Mouse (Mus musculus) neural tube, embryonic 15.5 days (tissue): ENCODE results near the gene Wdtc1. TPM values are rescaled to one million over a fixed set of nuclear protein-coding genes. Genes with fewer than 3 reads are reported as not detected.

Source experiments
- ATAC-seq: fragments of 200-750 bp; cut with Nextera tagmentation; 2 replicates; pipeline ENCODE4 v1.8.0; 2017; ENCODE audit warnings: mild to moderate bottlenecking, moderate TSS enrichment, moderate library complexity; ENCODE audit not compliant: low FRiP score
- H3K27ac ChIP-seq: fragments of 300-500 bp; sonication (generic); replicated peaks from 2 replicates; pipeline ENCODE4 v1.5.1; 2015; ENCODE audit warnings: mild to moderate bottlenecking, inconsistent platforms
- H3K27me3 ChIP-seq: fragments of 300-500 bp; sonication (generic); replicated peaks from 2 replicates; pipeline ENCODE4 v1.6.1; 2015; ENCODE audit warnings: inconsistent platforms
- H3K36me3 ChIP-seq: fragments of 300-500 bp; sonication (generic); 2 replicates; pipeline ENCODE4 v1.6.1; 2015; ENCODE audit warnings: inconsistent platforms
- H3K4me1 ChIP-seq: fragments of 300-500 bp; sonication (generic); 2 replicates; pipeline ENCODE4 v1.6.1; 2015; ENCODE audit warnings: inconsistent platforms
- H3K4me2 ChIP-seq: fragments of 300-500 bp; sonication (generic); 2 replicates; pipeline ENCODE4 v1.6.1; 2015; ENCODE audit warnings: inconsistent platforms, mild to moderate bottlenecking, moderate library complexity
- H3K4me3 ChIP-seq: fragments of 300-500 bp; sonication (generic); replicated peaks from 2 replicates; pipeline ENCODE4 v1.5.1; 2015; ENCODE audit warnings: mild to moderate bottlenecking, inconsistent platforms
- H3K9ac ChIP-seq: fragments of 300-500 bp; sonication (generic); replicated peaks from 2 replicates; pipeline ENCODE4 v1.6.1; 2015; ENCODE audit warnings: mild to moderate bottlenecking, inconsistent platforms
- H3K9me3 ChIP-seq: fragments of 300-500 bp; sonication (generic); replicated peaks from 2 replicates; pipeline ENCODE4 v1.6.1; 2016; ENCODE audit warnings: inconsistent platforms
- WGBS: fragments of 180-500 bp; shearing (Covaris S2); methylation state at CpG from one replicate; pipeline ENCODE4 v1.1.7; 2015; ENCODE audit warnings: mixed read lengths; 5-methylcytosine and 5-hydroxymethylcytosine counted together
- polyA plus RNA-seq: library from polyadenylated mRNA; unstranded; fragments of >200 nt; fragmentation: Nextera tagmentation; extraction: Ambion mirVana; gene quantifications from 2 replicates; pipeline ENCODE4 v1.2.1, GENCODE M21; 2015

Wdtc1 gene
- polyA plus RNA-seq, 1 experiment from 2014 or later = 19.3 TPM

DNA sequence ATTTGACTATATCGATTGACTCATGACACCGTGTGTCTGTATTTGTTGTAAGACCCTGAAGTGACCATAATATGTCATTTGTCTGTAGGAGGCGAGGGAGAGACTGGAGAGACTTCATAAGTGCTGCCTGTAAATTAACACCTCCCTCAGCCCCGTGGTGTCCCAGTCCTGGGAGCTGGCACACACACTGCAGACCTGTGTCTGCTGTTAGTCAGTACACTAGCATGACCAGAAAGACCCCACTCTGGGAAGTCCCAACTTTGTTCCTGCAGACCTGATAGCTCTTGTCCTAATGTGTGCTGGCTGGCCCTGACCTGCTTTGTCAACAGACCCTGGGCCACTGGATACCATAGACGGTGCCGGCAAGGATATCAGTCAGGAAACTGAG is 19.0 kb upstream of the Wdtc1 start:
- peaks cover 52% of the 10 kb centered on the region for H3K4me1 ChIP-seq
- H3K4me2 ChIP-seq = peak overlapping the region; percentile 66
- no peaks in the 10 kb centered on the region for H3K36me3 ChIP-seq
- no peak overlapping the region for H3K27ac ChIP-seq
- H3K4me3 ChIP-seq = peak overlapping the region; percentile 82; the same call in 1 of the 2 replicates
- no peaks in the 10 kb centered on the region for H3K27me3 ChIP-seq
- WGBS = 68% methylated on average over 6 of the region's 6 CpGs
- no peaks in the 10 kb centered on the region for H3K9me3 ChIP-seq
- no peak for ATAC-seq
- H3K9ac ChIP-seq = peak overlapping the region; percentile 40; the same call in 1 of the 2 replicates

- Histone ChIP-seq H3K9ac (peak overlapping the region; percentile 40; the same call in 1 of the 2 replicates), H3K27ac (no peak overlapping the region), H3K4me2 (peak overlapping the region; percentile 66), H3K9me3 (no peaks in the 10 kb centered on the region), H3K27me3 (no peaks in the 10 kb centered on the region), H3K4me1 (peaks cover 52% of the 10 kb centered on the region), H3K36me3 (no peaks in the 10 kb centered on the region), H3K4me3 (peak overlapping the region; percentile 82)
- WGBS = 83% methylated on average over 7 of the region's 7 CpGs
- ATAC-seq = no peak
These were observed 18.5 kb upstream of the Wdtc1 start for GRCm38 (mm10) chr4:133371621-133372277.

DNA sequence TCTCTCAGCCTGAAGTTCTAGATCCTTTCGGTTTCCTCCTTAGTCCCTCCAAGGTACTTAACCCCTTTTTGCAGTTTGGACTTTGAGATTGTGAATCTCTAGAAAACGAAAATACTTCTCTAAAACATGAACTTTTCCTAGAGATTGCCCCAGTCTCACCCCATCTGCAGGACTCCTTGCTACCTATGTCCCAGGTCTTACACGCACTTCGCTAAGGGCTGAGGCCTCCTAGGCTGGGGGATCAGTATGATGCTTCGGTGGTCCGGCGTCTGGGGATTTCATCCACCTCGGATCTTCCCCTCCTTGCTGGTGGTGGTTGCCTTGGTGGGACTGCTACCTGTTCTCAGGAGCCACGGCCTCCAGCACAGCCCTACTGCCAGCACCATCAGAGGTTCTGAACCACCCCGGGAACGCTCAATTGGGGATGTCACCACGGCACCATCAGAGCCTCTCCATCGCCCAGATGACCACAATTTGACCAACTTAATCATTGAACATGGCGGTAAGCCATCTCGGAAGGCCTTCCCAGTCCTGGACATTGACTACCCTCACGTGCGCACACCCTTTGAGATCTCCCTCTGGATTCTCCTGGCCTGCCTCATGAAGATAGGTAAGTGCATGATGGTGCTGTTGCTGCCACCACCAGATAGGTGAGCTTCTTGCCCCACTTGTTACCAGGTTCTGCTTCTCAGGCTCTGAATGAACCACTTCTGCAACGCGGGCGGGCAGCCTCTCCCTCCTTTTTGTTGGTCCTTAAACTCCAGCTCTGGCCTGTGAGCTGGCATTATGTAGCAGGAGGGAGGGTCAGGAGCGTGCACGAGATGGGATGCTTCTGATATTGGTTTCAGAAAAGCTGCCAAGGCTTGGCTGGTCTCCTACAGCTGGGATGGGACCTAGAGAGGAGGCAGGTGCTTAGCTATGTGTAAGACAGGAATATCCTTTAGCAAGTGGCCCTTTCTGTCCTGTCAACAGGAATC is 17.3 kb upstream of the Wdtc1 start:
- Histone ChIP-seq H3K4me1 (peaks cover 45% of the 10 kb centered on the region), H3K4me2 (peak overlapping the region; percentile 66), H3K27me3 (no peaks in the 10 kb centered on the region), H3K4me3 (peak overlapping the region; percentile 82), H3K27ac (peak overlapping the region; percentile 90), H3K9ac (peak overlapping the region; percentile 92), H3K9me3 (no peaks in the 10 kb centered on the region), H3K36me3 (no peaks in the 10 kb centered on the region)
- WGBS = 68% methylated on average over 22 of the region's 22 CpGs
- no peak for ATAC-seq

- Histone ChIP-seq H3K4me3 (peak within 1 kb of the TSS; percentile 82), H3K9ac (peak within 1 kb of the TSS; percentile 92), H3K36me3 (no peaks in the 10 kb centered on the region), H3K4me1 (peaks cover 42% of the 10 kb centered on the region), H3K4me2 (peak within 1 kb of the TSS; percentile 66), H3K27me3 (no peaks in the 10 kb centered on the region), H3K9me3 (no peaks in the 10 kb centered on the region), H3K27ac (peak within 1 kb of the TSS; percentile 90)
- WGBS = under 1% methylated on average over 40 of the region's 40 CpGs
- peak; percentile 97 for ATAC-seq
These were observed 16.4 kb upstream of the Wdtc1 start, which contains the start of gene Slc9a1 for GRCm38 (mm10) chr4:133369553-133370297. Gene Slc9a1 (plus strand): TSS chr4:133369706.

DNA sequence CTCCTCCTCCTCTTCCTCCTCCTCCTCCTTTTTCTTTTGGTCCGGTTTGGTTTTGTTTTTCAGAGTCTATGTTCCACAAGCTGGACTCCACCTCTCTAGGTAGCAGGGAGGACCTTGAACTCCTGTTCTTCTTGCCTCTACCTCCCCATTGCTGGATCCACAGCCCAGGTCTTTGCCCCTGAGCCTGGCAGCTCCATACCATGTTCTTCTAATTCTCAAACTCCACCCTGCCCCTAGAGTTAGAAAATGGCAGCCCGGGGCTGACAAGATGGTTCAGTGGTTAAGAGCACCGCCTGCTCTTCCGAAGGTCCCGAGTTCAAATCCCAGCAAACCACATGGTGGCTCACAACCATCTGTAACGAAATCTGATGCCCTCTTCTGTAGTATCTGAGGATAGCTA is 1.4 kb upstream of the Wdtc1 start:
- H3K27me3 ChIP-seq = no peaks in the 10 kb centered on the region
- H3K4me2 ChIP-seq = no peak overlapping the region
- ATAC-seq = no peak
- H3K9me3 ChIP-seq = no peaks in the 10 kb centered on the region
- no peaks in the 10 kb centered on the region for H3K36me3 ChIP-seq
- H3K4me1 ChIP-seq = no peaks in the 10 kb centered on the region
- 92% methylated on average over 6 of the region's 6 CpGs for WGBS
- no peak overlapping the region for H3K4me3 ChIP-seq
- H3K9ac ChIP-seq = no peak overlapping the region
- H3K27ac ChIP-seq = no peak overlapping the region

- no peak overlapping the region for H3K27ac ChIP-seq
- H3K9ac ChIP-seq = no peak overlapping the region
- ATAC-seq = no peak
- no peaks in the 10 kb centered on the region for H3K4me1 ChIP-seq
- no peak overlapping the region for H3K4me2 ChIP-seq
- WGBS = 75% methylated on average over 10 of the region's 10 CpGs
- no peaks in the 10 kb centered on the region for H3K36me3 ChIP-seq
- no peaks in the 10 kb centered on the region for H3K9me3 ChIP-seq
- H3K27me3 ChIP-seq = no peaks in the 10 kb centered on the region
- H3K4me3 ChIP-seq = no peak overlapping the region
These were observed 484 bp downstream of the Wdtc1 start for GRCm38 (mm10) chr4:133352797-133353196.

GRCm38 (mm10) chr4:133348051-133348775 is 5.1 kb downstream of the Wdtc1 start:
- no peak for ATAC-seq
- H3K36me3 ChIP-seq = no peaks in the 10 kb centered on the region
- 83% methylated on average over 5 of the region's 5 CpGs for WGBS
- no peak overlapping the region for H3K9ac ChIP-seq
- no peaks in the 10 kb centered on the region for H3K27me3 ChIP-seq
- no peaks in the 10 kb centered on the region for H3K9me3 ChIP-seq
- no peak overlapping the region for H3K4me2 ChIP-seq
- H3K4me3 ChIP-seq = no peak overlapping the region
- no peaks in the 10 kb centered on the region for H3K4me1 ChIP-seq
- H3K27ac ChIP-seq = no peak overlapping the region

DNA sequence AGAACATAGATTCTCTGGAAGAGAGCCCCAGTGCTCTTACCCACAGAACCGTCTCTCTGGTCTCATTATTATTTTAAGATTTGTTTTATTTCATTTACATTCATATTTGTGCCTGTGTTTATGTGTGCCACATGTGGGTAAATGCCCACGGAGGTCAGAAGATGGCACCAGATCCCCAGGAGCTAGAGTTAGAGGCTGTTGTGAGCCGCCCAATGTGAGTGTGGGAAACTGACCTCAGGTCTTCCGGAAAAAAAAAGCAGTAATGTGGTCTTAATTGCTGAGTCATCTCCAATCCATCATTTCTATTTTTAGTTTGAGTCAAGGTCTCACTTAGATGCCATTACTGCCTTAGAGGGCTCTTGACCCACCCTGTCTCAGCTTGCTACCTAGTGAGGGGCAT is 5.7 kb downstream of the Wdtc1 start:
- no peak for ATAC-seq
- Histone ChIP-seq H3K4me3 (no peak overlapping the region), H3K4me2 (no peak overlapping the region), H3K9ac (no peak overlapping the region), H3K9me3 (no peaks in the 10 kb centered on the region), H3K27me3 (no peaks in the 10 kb centered on the region), H3K27ac (no peak overlapping the region), H3K36me3 (no peaks in the 10 kb centered on the region), H3K4me1 (no peaks in the 10 kb centered on the region)
- WGBS = 73% methylated on average over 4 of the region's 4 CpGs

GRCm38 (mm10) chr4:133346577-133346976 is 6.7 kb downstream of the Wdtc1 start:
- H3K27ac ChIP-seq = no peak overlapping the region

DNA sequence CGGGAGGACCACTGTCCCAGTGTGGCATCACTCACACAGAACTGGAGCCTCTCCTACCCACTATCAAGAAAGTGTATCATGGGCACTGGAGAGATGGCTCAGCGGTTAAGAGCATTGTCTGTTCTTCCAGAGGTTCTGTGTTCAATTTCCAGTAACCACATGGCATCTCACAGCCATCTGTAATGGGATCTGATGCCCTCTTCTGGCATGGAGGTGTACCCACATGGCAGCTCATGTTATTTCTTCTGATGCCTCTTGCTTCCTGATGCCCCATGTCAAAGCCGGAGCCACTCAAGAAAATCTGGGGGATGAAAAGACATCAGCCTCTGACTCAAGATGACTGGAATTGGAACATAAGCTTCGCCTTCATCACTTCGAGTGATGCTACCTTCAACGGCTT is 7.6 kb downstream of the Wdtc1 start:
- WGBS = 92% methylated on average over 6 of the region's 6 CpGs
- no peaks in the 10 kb centered on the region for H3K9me3 ChIP-seq
- H3K27ac ChIP-seq = no peak overlapping the region
- H3K4me3 ChIP-seq = no peak overlapping the region
- H3K27me3 ChIP-seq = no peaks in the 10 kb centered on the region
- no peaks in the 10 kb centered on the region for H3K36me3 ChIP-seq
- no peaks in the 10 kb centered on the region for H3K4me1 ChIP-seq
- no peak for ATAC-seq
- H3K9ac ChIP-seq = no peak overlapping the region
- H3K4me2 ChIP-seq = no peak overlapping the region

More at GRCm38 (mm10) chr4:133346577-133346976, 6.7 kb downstream of the Wdtc1 start:
- H3K4me1 ChIP-seq = no peaks in the 10 kb centered on the region
- no peak for ATAC-seq
- no peaks in the 10 kb centered on the region for H3K36me3 ChIP-seq
- H3K4me3 ChIP-seq = no peak overlapping the region
- no peak overlapping the region for H3K9ac ChIP-seq
- H3K27me3 ChIP-seq = no peaks in the 10 kb centered on the region
- H3K4me2 ChIP-seq = no peak overlapping the region
- H3K9me3 ChIP-seq = no peaks in the 10 kb centered on the region
- WGBS = 83% methylated on average over 4 of the region's 4 CpGs

- Histone ChIP-seq H3K27me3 (no peaks in the 10 kb centered on the region), H3K9me3 (no peaks in the 10 kb centered on the region), H3K4me1 (peaks cover 5% of the 10 kb centered on the region; the same call in 1 of the 2 replicates)
These were observed 9.2 kb downstream of the Wdtc1 start for GRCm38 (mm10) chr4:133344112-133344511.

More at GRCm38 (mm10) chr4:133344112-133344511, 9.2 kb downstream of the Wdtc1 start:
- no peak overlapping the region for H3K27ac ChIP-seq
- no peak for ATAC-seq
- 3% methylated on average over 4 of the region's 4 CpGs for WGBS
- H3K9ac ChIP-seq = no peak overlapping the region
- no peak overlapping the region for H3K4me3 ChIP-seq
- no peaks in the 10 kb centered on the region for H3K36me3 ChIP-seq
- no peak overlapping the region for H3K4me2 ChIP-seq
